Mouse (Mus musculus): ENCODE results near the gene Prkaa2.

The Prkaa2 gene

DNA sequence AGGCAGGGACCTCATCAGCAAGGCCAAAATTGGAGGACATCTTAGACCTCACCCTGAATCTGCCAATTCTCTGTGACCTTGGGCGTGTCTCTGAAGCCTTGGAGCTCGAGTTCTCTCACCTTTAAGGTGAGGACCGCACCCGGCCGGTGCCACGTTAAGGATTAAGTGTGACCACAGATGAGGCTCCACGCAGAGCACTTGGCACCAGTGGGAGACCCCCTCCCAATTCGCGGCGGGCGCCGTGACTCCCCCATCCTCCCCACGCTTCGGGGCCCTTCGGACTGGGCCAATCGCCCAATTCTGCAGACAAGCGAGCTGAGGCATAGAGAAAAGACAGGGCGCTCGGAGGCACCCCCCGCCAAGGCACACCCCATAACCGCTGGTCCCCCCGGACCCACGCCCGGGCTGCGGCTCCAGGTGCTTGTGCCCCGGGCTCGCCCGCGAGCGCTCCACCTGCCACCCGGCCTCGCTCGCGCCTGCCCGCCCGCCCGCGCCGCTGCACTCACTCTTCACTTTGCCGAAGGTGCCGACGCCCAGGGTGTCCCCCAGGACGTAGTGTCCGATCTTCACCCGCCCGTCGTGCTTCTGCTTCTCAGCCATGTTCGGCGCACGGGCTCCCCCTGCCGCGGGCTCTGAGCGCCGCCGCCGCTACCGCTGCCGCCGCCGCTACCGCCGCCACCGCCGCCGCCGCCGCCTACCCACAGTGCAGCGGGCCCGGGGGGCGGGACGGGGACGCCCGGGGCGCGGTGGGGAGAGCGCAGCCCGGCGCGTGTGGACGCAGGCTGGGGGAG, at the start of gene Prkaa2:
Gene Prkaa2, minus strand, starts transcription at position 692 of the 791 bp plus-strand sequence.
- no peak for DNase-seq (ENCODE audit: extremely low spot score, low read depth, low spot score)

DNA sequence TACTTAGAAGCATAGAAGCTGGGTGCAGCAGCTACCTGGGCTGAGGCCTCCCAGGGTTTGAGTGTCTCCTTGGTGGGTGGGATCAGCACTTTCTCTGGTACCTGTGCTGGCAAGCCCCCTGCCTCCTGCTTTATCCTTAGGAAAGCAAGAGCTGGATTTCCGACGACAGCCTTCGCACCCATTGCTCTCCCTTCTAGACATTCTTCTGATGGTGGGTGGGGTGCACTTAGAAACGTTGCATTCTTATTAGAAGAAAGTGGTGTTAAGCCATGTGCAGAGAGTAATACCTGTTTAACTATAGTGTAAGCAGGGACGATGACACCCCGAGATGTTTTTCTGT, 49.8 kb upstream of the Prkaa2 start:
- DNase-seq (ENCODE audit: extremely low spot score, low read depth, low spot score), result no peak

DNA sequence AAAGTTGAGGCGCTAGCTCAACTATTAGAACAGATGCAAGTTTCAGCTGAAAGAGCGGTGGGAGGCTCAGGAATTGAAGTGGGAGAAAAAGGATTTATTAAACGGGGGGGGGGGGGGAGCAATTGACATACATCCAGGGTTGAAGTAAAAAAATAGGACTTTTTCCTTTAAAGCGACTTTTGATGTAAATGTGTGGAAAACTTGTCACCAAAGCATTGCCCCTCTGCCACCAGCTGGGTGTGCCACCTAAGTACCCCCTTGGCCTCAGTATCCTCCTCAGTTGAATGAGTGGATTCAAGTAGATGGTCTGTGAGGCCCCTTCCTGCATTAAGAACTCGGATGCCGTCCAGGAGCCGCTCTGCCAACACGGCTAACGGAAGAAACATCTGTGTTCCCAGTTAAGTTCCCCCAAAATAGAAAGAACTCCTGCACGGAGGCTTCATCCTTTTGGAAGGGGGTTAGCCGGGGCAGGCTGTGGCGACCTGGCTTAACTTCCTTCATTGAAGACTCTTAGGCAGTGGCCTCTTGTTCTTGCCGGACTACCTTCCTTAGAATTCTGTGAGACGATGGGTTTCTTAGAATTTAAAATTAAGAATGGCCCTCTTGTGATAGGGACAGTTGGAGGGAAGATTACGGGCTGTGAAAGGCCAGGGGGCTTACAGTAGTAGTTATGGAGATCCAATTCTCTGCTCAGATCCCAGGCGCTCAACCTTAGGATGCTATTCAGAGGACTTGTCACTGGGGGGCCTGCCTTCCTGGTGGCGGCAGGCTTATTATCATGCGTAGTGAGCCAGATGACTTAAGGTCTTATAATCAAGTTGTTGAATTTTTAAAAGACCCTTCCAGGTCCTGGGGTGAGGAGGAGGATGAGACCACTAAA, 49.2 kb upstream of the Prkaa2 start:
- DNase-seq (ENCODE audit: extremely low spot score, low read depth, low spot score), result no peak

GRCm38 (mm10) chr4:105158169-105158555, 48.5 kb upstream of the Prkaa2 start:
- no peak for DNase-seq (ENCODE audit: extremely low spot score, low read depth, low spot score)

- DNase-seq (ENCODE audit: extremely low spot score, low read depth, low spot score), result no peak
Observed at GRCm38 (mm10) chr4:105157276-105158168, 47.8 kb upstream of the Prkaa2 start, which contains the start of gene Plpp3. Gene Plpp3 (plus strand): TSS chr4:105157347.

DNA sequence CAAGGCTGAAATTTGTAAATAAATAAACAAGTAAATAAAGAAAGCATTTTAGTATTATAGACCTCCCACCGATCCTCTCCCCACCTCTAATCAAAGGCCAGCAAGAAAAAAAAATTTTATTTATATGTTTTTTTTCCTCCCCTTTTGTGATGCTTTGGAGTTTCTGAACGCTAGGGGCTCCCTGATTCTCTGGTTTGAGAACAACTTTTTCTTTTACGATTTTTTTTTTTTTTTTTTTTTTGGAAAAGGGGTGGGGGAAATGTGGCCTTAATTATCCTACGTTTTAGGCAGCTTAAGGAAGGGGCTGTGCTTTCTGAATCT, 47.2 kb upstream of the Prkaa2 start:
- peak; percentile 89 for DNase-seq (ENCODE audit: extremely low spot score, low read depth, low spot score)

DNA sequence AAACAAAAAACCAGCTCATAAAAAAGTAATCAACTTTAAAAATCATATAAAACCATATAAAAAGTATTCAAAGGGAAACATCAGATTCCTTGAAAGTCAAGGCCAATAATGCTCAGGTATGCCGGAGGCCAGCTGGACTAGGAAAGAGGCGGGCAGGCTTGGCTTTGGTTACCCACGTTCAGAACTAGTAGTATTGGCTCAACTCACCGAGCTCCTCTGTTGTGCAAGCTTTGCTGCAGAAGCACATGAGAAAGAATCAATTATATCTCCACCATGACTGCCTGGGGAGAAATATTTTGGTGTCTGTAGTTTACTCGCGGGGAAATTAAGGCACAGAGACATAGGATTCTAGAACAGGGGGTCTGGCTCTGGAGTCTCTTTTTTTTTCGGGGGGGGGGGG, 46.6 kb upstream of the Prkaa2 start:
- no peak for DNase-seq (ENCODE audit: extremely low spot score, low read depth, low spot score)

DNA sequence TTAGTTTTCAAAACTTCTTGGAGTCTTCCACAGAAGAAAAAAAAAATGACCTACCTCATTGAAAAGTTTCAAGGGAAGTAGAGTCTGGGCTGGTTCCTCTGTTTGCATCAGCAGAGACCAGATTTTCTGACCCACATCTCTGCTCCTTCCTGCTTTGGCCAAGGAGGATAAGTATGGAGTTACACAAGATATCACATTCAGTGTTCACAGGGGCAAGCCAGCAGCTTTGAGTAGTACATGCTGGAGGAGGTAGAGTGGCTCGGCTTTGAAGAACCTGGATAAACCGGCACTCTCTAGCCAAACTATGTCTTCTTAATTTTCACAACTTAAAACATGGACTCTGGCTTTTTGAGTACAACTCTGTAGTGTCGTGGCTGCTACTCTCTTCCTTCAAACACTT, 43.5 kb upstream of the Prkaa2 start:
- no peak for DNase-seq (ENCODE audit: extremely low spot score, low read depth, low spot score)

DNA sequence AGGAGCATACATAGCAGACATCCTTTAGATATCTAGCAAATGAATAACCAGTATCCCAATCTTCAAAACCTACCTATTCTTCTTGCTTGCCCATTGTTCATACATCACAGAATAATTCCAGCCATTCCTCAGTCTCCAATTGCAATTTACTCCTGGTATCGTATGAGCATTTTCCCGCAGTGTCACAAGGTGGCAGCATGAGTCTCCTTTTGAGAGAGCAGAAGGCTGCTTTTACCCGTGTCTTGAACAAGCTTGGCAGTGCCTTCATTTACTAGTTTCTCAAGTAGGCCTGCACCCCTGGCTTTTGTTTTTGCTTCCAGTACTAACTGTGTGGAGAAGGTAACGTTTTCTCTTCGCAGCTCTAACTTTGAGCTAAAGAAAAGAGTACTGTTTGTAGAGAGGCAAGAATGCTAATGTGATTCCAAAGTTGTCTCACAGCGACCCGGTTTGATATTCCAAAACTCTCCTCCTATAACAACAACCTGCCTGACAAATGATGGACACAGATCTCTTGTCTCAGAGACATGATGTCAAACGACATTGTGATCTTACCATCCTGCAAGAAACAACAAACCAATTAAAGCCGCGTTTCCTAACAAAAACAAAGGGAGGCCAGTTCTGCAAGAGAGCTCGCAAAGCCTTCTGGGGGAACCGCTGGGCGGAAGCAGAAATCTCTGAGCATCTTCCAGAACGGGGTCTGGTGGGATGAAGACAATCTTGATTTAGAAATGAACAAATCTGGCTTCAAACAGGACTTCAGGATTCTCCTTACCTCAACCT, 42.4 kb upstream of the Prkaa2 start:
- DNase-seq (ENCODE audit: extremely low spot score, low read depth, low spot score), result peak; percentile 68

DNA sequence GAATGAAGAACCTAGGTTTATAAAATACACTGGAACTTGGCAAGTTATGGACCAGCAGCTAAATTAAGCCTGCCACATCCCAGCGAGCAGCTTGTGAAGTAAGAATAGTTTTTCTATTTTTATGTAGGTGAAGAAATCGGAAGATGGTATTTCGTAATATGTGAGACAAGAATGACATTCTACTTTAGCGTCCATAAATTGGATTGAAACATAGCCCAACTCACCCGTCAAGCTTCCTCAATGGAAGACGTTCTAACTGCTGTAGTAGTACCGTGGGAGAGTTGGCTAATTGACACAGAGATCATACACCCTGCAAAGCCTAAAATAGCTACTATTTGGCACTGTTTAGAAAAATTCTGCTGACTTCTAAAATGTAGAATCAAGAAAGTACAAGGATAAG, 39.8 kb upstream of the Prkaa2 start:
- DNase-seq (ENCODE audit: extremely low spot score, low read depth, low spot score), result no peak

GRCm38 (mm10) chr4:105133350-105134050, 23.8 kb upstream of the Prkaa2 start:
- DNase-seq (ENCODE audit: extremely low spot score, low read depth, low spot score), result no peak

GRCm38 (mm10) chr4:105131756-105132314, 22.1 kb upstream of the Prkaa2 start:
- DNase-seq (ENCODE audit: extremely low spot score, low read depth, low spot score), result no peak

- DNase-seq (ENCODE audit: extremely low spot score, low read depth, low spot score), result no peak
Observed at GRCm38 (mm10) chr4:105129212-105129611, 19.5 kb upstream of the Prkaa2 start.

- no peak for DNase-seq (ENCODE audit: extremely low spot score, low read depth, low spot score)
Observed at GRCm38 (mm10) chr4:105122429-105122828, 12.7 kb upstream of the Prkaa2 start.

- DNase-seq (ENCODE audit: extremely low spot score, low read depth, low spot score), result no peak
Observed at GRCm38 (mm10) chr4:105121081-105121480, 11.4 kb upstream of the Prkaa2 start.

GRCm38 (mm10) chr4:105113468-105113867, 3.8 kb upstream of the Prkaa2 start:
- DNase-seq (ENCODE audit: extremely low spot score, low read depth, low spot score), result no peak

DNA sequence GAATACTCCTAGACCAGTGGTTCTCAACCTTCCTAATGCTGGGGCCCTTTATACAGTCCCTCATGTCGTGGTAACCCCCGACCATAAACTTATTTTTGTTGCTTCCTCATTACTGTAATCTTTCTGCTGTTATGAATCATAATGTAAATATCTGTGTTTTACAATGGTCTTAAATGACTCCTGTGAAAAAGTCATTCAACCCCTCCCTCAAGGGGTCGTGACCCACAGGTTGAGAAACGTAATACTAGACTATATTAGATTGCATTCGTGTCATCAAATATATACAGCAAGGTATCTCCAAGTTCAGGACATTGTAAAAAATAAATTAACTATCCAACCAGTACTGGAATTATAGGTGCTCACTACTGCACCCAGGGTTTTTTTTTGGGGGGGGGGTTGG, 3.4 kb upstream of the Prkaa2 start:
- DNase-seq (ENCODE audit: extremely low spot score, low read depth, low spot score), result no peak

DNA sequence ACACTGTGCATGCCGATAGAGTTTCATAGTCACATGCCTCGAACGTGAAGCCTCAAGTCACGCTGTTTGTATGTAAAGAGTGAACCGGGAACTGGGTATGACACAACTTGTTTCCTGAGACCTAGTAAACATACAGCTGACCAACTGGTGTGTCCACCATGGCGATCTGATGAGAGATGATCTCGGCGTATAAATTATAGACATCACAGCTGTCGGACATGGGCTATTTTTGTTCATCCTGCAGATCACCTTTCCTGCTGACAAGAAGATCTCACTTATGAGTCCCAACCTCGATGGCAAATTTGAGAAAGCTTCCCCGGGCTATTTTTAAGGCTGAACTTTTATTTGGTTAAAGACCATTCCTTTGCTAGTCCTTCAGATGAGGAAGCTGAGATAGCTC, 2.1 kb upstream of the Prkaa2 start:
- DNase-seq (ENCODE audit: extremely low spot score, low read depth, low spot score), result no peak

- DNase-seq (ENCODE audit: extremely low spot score, low read depth, low spot score), result no peak
Observed at GRCm38 (mm10) chr4:105110684-105111035, 970 bp upstream of the Prkaa2 start.

Data from hindlimb bud, embryonic 11.5 days (tissue).